Mouse (Mus musculus): ENCODE data around the gene Nr1d1.

Nr1d1 gene

DNA sequence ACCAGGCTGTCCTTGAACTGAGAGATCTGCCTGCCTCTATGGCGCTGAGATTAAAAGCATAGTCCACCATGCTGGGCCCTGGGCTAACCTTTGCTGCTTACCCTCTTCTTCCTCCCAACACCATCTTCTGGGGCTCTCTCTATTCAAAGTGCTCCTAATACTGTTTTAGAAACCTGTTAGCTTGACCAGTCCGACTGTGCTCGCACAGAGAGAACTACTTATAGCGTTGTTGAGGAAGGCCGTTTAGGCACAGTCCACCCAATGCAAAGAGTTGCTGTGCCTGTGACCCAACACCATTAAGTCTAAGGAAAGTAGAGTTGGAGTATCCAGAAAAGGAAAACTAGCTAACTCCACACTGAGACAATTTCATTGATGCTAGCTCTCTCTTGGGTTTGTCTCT lies 13.0 kb upstream of the Nr1d1 start:
- DNase-seq (ENCODE audit: low spot score in 2 of 2) = no peak

GRCm38 (mm10) chr11:98787691-98788090 lies 12.6 kb upstream of the Nr1d1 start:
- DNase-seq (ENCODE audit: low spot score in 2 of 2) = no peak

GRCm38 (mm10) chr11:98787229-98787628 lies 12.1 kb upstream of the Nr1d1 start:
- no peak for DNase-seq (ENCODE audit: low spot score in 2 of 2)

DNA sequence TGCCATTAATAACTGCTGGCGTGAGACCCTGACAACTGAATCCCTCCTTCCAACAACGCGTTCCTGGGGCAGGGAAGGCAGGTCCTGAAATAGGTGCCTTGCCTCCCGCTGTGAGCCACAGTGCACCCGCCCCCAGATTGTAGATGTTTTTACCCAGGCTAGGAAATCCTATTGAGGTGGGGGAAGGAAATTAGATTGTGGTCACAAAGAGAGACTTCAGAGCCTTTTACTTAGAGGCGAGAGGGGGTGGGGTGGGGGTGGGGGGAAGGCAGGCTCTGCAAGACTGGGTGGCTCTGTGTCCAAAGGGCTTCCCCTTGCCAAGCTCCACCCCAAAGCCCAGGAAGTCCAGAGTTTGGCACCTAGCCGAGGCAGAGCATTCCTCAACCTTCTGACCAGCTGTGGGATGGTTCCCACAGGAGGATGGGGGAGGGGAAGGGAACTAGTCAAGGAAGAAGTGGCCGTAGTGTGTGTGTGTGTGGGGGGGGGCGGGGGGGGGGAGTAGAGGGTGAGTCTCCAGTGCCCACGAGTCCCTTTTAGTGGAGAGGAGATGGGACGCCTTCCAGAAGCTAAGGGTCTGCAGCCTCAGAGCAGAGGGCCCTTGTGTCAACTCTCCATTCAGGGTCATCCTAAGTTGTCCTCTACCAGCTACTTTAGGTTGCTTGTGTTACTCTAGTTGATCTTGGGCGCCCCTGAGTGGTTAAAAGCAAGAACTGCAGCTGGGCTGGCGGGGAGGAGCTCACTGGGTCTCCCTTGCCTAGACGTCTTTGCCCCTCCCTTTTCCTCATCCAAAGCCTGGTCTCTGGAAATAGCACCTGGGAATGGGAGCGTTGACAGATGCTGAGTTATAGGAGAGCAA lies 11.5 kb upstream of the Nr1d1 start:
- DNase-seq (ENCODE audit: low spot score in 2 of 2) = peak; percentile 84 to 89

- peak in 1 of 2 experiments; percentile 42 for DNase-seq (ENCODE audit: low spot score in 2 of 2)
These were observed 10.7 kb upstream of the Nr1d1 start for GRCm38 (mm10) chr11:98785772-98786281.

DNA sequence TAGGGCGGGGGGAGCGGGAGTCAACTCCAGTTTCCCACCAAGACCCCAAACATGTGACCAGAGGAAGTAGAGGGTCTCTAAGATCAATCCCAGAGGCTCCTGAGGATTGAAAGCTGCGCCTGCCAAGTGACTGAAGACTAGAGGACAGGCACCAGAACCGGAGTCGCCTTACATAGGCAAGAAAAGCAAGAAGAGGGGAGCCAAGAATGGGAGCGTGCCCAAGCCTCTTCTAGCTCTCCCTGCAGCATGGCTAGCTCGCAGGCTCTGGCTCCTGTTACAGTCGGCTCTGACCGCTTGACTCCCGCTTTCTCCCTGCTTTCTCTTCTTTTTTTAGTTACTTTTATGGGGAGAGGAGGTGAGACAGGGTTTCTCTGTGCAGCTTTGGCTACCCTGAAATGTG lies 10.1 kb upstream of the Nr1d1 start:
- no peak for DNase-seq (ENCODE audit: low spot score in 2 of 2)

- no peak for DNase-seq (ENCODE audit: low spot score in 2 of 2)
These were observed 9.0 kb upstream of the Nr1d1 start for GRCm38 (mm10) chr11:98784139-98784538.

DNA sequence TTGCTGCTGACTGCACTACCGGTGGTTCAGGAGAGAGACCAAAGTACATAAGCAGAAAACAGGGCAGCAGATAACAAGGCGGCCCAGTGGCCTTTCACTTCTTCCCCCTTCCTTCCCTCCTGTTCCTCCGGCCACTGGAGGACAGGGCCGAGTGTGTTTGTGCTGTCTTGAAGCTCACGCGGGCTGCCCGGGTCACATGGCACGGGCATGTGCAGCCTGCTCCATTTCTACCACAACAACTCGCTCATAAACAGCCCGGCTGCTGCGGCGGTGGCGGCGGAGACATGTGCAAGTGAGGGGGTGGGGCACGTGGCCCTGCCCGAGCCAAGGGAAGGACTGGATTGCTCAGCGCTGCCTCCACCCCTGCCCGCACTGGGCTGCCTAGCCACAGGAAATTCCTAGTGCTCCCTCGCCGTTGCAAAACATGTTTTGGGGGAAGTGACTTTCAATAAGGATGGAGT lies 8.1 kb upstream of the Nr1d1 start:
- DNase-seq (ENCODE audit: low spot score in 2 of 2) = peak; percentile 44 to 62

GRCm38 (mm10) chr11:98782651-98783235 lies 7.6 kb upstream of the Nr1d1 start:
- no peak for DNase-seq (ENCODE audit: low spot score in 2 of 2)

- no peak for DNase-seq (ENCODE audit: low spot score in 2 of 2)
These were observed 6.8 kb upstream of the Nr1d1 start for GRCm38 (mm10) chr11:98781851-98782512.

DNA sequence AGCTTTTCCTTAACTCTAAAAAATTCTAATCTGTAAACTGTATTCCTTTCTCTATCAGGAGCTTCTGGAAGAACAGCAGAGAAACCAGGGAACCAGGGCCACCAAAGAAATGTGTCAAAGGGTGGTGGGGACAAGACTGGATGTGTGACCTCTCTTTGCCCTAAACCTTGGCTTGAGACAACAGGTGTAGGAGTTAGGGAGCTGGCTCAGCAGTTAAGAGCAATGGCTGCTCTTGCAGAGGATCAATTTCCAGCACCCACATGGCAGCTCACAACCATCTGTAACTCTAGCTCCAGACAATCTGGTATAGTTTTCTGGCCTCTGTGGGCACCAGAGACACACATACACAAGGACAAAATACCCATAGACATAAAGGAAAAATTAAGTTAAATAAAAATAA lies 2.8 kb upstream of the Nr1d1 start:
- DNase-seq (ENCODE audit: low spot score in 2 of 2) = no peak

- no peak for DNase-seq (ENCODE audit: low spot score in 2 of 2)
These were observed 1.9 kb upstream of the Nr1d1 start for GRCm38 (mm10) chr11:98776843-98777590.

- no peak for DNase-seq (ENCODE audit: low spot score in 2 of 2)
These were observed 1.1 kb upstream of the Nr1d1 start for GRCm38 (mm10) chr11:98776052-98776764.

DNA sequence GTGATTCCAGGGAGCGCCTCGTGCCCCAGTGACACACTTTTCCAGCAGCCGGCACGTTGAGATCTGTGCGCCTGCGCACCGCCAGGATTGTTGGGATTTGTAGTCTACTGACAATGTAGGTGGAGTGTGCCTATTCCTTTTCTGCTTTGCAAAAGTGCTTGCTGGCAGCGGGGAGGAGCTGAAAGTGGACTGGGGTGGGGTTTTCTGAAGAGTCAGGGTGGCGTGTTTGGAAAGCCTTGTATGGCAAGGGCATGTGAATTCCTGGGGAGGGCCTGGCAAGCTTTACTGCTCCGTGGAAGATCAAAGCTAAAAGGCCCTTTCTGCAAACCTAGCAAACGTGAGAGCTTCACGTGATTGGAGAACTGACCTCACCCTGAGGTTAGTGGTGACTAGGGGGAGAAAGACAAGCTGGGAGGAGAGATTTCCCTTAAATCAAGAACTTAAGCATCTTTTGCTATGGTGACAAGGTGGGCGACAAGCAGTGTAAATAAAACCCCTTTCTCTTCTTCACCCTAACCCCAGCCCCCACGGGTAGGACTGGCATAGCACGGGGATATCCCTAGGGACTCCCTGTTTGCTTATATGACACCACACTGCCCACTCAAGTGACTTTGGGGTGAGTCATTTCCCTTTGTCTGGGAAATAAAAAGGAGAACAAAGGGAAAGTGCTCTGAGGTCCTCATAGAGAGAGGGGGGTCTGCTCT lies 367 bp upstream of the Nr1d1 start:
- DNase-seq (ENCODE audit: low spot score in 2 of 2) = peak; percentile 71 to 74

GRCm38 (mm10) chr11:98773635-98774295 lies 1.4 kb downstream of the Nr1d1 start:
- DNase-seq (ENCODE audit: low spot score in 2 of 2) = peak; percentile 89 to 92

GRCm38 (mm10) chr11:98772667-98773171 lies 2.4 kb downstream of the Nr1d1 start:
- no peak for DNase-seq (ENCODE audit: low spot score in 2 of 2)

- DNase-seq (ENCODE audit: low spot score in 2 of 2) = no peak
These were observed 3.1 kb downstream of the Nr1d1 start for GRCm38 (mm10) chr11:98771844-98772525.

GRCm38 (mm10) chr11:98771131-98771530 lies 4.0 kb downstream of the Nr1d1 start:
- DNase-seq (ENCODE audit: low spot score in 2 of 2) = no peak
